Mouse (Mus musculus) heart, adult 2 months (tissue): ENCODE results near the gene Fam71e1.

Source experiments
- CTCF ChIP-seq: fragments of 200-600 bp; IDR thresholded peaks from 2 replicates; pipeline ENCODE4 v1.8.1; 2022; ENCODE audit warnings: antibody characterized with exemption, mild to moderate bottlenecking, moderate library complexity
- EP300 ChIP-seq: fragments of 200-500 bp; IDR thresholded peaks from 2 replicates; pipeline ENCODE4 v1.6.1; 2011; ENCODE audit warnings: low read depth, low read length, control low read depth; ENCODE audit not compliant: insufficient read depth
- POLR2A ChIP-seq: fragments of 200-500 bp; IDR thresholded peaks from 2 replicates; pipeline ENCODE4 v1.6.1; 2011; ENCODE audit warnings: mild to moderate bottlenecking, low read depth, low read length, control low read depth; ENCODE audit not compliant: insufficient read depth

- TF ChIP-seq CTCF (no peak), POLR2A (no peak; the same call in 1 of the 2 replicates), EP300 (no peak)
Observed at GRCm38 (mm10) chr7:44470696-44471612, 25.4 kb upstream of the Fam71e1 start.
